Mouse (Mus musculus) brain, embryonic 18.5 days (tissue): ENCODE data around the gene Slc30a5.
"Not testable (repeated sequence)": the region's sequence is repeated elsewhere in the genome, so short reads cannot be mapped to it uniquely, and the experiment has no call there.

Experiments
- DNase-seq: peaks from one replicate; pipeline ENCODE4 v3.0.0-alpha.2; 2012; ENCODE audit warnings: low read depth, low spot score

Gene Slc30a5

DNA sequence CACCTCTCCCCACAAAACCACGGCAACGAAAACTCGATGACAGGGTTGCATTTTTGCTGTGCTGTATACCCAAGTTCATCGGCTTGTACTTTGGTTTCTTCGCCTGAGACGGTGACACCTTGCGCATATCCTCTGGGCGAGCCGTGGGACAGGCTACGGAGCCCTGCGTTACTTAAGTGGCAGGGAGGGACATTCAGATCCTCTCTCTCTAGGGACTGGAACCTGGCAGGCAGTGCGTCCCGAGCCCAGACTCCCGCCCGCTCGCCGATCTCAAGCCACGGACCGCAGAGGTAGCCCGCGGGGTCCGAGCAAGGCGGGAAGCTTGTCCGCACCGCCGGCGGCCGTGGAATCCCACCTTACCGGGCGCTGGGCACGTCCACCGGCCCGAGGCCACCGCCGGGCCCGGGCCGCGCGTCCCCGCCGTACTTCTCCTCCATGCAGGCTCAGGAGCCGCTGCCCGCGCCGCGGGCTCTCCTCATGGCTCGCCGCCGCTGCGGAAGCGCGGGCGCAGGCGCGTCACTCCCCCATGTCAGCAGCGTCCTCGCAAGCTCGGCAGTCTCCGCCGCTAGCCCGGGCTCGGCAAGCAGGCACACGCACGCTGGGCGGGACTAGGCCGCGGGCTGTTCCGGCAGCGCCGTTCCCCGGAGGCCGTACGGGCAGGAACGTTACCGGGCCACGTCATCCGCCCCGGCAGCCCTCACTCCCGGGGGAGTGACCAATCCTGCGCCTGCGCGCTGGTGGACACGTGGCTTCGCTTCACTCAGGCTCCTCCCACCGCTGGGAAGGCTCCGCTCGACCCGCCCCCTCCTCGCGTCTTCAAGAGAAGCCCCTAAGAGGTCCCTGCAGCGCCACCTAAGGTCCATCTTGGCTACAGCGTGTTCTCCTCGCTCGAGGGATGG is at the start of gene Slc30a5:
Gene Slc30a5, minus strand, starts transcription at position 687 of the 899 bp plus-strand sequence.
- peak; percentile 97 for DNase-seq

DNA sequence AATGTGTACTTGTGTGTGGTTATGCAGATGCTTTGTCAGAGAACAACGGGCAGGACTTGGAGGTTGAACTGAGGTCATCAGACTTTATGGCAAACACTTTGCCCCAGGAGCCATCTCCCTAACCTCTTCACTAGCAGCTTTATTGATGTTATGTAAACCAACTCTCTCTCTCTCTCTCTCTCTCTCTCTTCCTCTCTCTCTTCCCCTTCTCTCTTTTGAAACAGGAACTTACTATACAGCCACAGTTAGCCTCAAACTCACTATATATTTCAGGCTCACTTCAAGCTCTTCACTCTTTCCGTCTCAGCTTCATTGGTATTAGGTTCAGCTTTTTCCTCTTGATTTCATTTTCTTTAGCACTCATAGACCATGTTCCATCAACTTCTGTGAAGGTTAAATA is 48.7 kb upstream of the Slc30a5 start:
- no peak for DNase-seq

- DNase-seq, result no peak
Observed at GRCm38 (mm10) chr13:100879806-100880205, 46.6 kb upstream of the Slc30a5 start.

GRCm38 (mm10) chr13:100879326-100879725 is 46.1 kb upstream of the Slc30a5 start:
- DNase-seq, result no peak

- DNase-seq, result no peak
Observed at GRCm38 (mm10) chr13:100878264-100878663, 45.0 kb upstream of the Slc30a5 start.

GRCm38 (mm10) chr13:100877703-100878102 is 44.5 kb upstream of the Slc30a5 start:
- DNase-seq, result no peak

DNA sequence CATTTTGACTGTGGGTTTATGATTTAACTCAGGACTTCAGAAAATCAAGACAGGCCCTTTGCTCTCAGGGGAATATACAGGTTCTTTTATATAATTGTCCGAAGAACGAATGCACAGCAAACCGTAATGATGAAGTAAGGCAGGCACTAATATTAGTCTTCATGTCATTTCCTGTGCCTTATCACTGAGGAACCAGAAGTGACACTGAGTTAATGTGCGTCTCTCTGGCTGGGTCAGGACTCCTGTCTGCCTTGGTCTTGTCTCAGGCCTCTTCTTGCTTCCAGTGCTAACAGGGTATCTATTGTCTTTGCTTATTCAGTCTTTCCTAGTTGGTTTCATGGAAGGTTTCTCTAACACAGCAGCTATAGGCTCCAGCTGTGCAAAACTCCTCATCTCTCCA is 41.9 kb upstream of the Slc30a5 start:
- DNase-seq, result no peak

GRCm38 (mm10) chr13:100874588-100874987 is 41.4 kb upstream of the Slc30a5 start:
- DNase-seq, result no peak

- no peak for DNase-seq
Observed at GRCm38 (mm10) chr13:100873530-100873929, 40.3 kb upstream of the Slc30a5 start.

DNA sequence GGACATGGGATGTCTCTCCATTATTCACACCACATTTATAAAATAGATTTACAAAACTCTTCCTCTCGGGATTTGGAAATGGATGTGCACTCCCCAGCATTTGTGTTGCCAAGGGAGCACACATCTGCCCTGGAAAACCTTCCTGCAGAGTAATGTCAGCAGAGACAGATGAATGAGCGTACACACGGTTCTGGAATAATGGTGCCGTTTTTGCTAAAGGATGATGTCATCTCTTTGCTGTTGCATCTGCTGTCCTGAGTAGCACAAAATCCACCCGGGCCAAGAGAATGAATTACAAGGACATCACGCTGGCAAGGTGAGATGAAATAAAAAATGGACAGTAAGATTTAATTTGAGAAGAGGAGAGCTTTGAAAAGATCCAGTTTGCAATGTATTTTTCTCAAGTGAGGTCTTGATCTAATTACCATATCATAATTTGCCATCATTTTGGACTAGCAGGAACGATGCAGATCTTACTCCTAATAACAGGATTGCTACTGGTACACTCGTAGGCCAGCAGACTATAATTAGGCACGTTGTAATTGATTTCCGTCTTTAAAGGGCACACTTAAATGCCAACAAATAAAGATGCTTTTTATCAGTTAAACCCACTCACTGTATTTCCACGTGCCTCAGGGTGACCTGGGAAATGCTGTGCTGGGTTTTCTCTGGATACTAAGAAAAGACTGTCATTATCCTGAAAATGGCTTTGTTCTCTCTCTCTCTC is 38.4 kb upstream of the Slc30a5 start:
- no peak for DNase-seq

- no peak for DNase-seq
Observed at GRCm38 (mm10) chr13:100869813-100870212, 36.6 kb upstream of the Slc30a5 start.

- no peak for DNase-seq
Observed at GRCm38 (mm10) chr13:100866311-100866710, 33.1 kb upstream of the Slc30a5 start.

GRCm38 (mm10) chr13:100865744-100866143 is 32.5 kb upstream of the Slc30a5 start:
- no peak for DNase-seq

DNA sequence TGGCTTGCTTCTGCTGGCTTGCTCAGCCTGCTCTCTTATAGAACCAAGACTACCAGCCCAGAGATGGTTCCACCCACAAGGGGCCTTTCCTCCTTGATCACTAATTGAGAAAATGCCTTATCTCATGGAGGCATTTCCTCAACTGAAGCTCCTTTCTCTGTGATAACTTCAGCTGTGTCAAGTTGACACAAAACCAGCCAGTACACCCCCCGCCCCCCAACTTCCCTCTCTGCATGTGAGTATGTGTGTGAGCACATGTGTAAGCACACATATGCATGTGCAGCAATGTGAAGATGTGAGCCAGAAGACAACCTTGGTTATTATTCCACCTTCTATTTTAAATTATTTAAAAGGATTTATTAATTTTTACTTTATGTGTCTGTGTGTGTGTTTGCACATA is 30.7 kb upstream of the Slc30a5 start:
- DNase-seq, result not testable (repeated sequence)

- DNase-seq, result no peak
Observed at GRCm38 (mm10) chr13:100859117-100859516, 25.9 kb upstream of the Slc30a5 start.

DNA sequence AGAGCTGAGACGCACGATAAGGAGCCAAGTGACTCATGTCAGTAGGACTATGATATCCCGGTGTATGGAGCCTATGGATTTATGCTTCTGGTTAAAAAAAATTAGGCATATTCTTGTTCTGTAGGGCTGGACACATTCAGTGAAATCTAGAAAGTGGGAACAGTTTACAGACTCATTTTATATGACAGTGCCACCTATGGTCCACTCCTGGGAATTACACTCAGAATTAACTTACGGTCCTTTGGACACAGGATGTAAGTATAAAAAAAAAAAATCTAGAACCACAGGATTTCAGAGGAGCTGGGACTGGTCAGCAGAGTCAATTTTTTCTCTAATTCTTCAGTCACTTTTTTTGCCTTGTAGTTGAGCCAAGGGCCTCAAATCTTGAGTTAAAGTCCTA is 20.9 kb upstream of the Slc30a5 start:
- DNase-seq, result no peak

DNA sequence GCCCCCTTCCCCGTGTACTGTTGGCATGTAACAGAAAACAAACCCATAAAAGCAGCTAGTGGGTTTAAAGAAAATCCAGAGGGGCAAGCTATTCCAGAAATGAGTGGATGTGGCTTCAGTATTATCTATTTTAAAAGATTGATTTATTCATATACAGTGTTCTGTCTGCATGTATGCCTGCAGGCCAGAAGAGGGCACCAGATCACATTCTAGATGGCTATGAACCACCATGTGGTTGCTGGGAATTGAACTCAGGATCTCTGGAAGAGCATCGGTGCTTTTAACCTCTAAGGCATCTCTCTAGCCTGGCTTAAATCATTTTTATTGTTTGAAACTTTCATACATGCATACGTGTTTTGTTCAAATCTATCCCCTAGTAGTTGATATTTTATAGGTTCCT is 19.9 kb upstream of the Slc30a5 start:
- no peak for DNase-seq

GRCm38 (mm10) chr13:100849137-100849536 is 15.9 kb upstream of the Slc30a5 start:
- no peak for DNase-seq

- DNase-seq, result peak; percentile 24
Observed at GRCm38 (mm10) chr13:100846891-100847579, 13.8 kb upstream of the Slc30a5 start.

DNA sequence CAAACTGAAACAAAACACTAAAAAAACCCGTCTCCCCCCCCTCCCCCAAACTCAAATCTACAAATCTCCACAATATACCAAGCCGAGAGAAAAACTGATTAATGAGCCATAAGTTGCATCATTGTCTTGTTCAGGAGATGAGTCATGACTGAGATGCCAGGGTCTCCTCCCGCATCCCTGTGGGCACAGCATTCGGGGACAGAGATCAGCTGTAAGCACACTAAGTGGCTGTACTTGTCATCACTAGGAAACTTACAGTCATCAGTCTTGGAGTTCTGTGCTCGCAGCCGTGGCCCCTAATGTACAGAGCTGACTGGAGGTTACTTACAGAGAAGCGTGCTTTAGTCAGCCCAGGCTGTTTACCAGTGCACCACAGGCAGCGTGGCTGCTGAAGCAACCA is 13.0 kb upstream of the Slc30a5 start:
- no peak for DNase-seq

DNA sequence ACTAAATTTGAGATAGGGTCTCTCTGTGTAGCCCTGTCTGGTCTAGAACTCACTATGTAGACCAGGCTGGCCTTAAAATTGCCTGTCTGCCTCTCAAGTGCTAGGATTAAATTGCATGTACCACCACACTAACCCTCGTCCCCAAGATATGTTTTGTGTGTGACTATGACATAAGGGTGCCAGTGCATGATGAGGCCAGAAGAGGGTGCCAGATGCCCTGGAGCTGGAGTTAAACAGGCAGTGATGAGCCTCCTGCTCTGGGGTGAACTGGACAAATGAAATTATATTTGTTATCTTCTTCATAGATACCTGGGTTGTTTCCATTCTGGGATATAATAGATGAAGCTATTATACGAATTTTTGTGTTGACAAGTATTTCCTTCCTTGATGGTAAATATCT is 10.7 kb upstream of the Slc30a5 start:
- DNase-seq, result no peak

DNA sequence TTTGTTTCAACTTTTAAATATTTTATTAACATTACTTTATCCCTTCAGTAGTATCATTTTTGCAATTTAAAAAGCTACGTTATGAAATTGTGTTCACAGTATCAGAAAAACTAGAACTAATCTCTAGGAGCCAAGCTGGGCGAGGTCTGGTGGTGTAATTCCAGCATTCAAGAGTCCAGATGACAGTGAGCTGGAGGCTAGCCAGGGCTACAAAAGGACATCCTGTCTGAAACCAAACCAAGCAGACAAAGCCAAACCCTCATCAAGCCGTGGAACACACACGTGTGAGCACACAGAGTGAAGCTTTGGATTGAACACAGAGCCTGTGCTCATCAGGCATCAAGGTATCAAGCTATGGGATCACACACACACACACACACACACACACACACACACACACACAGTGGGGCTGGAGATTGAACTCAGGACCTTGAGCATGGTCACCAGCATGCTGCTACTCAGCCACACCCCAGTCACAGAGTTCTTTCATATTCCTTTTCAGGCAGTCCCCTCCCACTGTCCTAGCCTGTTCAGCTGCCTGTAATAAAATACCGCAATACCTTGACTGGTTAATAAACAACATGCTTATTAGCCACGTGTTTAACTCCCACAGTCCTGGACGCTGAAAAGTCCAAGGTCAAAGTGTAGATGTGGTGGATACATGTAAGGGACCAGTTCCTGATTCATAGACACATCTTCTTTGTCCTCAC is 9.9 kb upstream of the Slc30a5 start:
- no peak for DNase-seq
